Mouse (Mus musculus): ENCODE measurements around the gene Map3k15. TPM values are rescaled to one million over a fixed set of nuclear protein-coding genes. Genes with fewer than 3 reads are reported as not detected.
A peak's percentile ranks its signal among the peaks of the same experiment; 100 is the strongest.

Gene Map3k15
- polyA plus RNA-seq, 1 experiment from 2014 or later: 0.13 TPM

- no peak for ATAC-seq (ENCODE audit: extremely low read depth, insufficient number of reproducible peaks, low FRiP score, low TSS enrichment)
- no peak overlapping the region for H3K27ac ChIP-seq (replicated peaks)
- H3K4me3 ChIP-seq: peak overlapping the region; percentile 69
- peak overlapping the region; percentile 87 for H3K9ac ChIP-seq
- no peaks in the 10 kb centered on the region for H3K9me3 ChIP-seq
- H3K27me3 ChIP-seq (replicated peaks): no peaks in the 10 kb centered on the region
- 33% methylated on average over 6 of the region's 6 CpGs for WGBS
- H3K4me2 ChIP-seq: peak overlapping the region; percentile 74
- H3K36me3 ChIP-seq: peaks cover 17% of the 10 kb centered on the region
- H3K4me1 ChIP-seq: peaks cover 21% of the 10 kb centered on the region
Observed at GRCm38 (mm10) chrX:160135719-160136118, 147.5 kb downstream of the Map3k15 start.

GRCm38 (mm10) chrX:160136153-160136552 lies 147.9 kb downstream of the Map3k15 start:
- peak overlapping the region; percentile 69 for H3K4me3 ChIP-seq
- WGBS: 25% methylated on average over 5 of the region's 5 CpGs
- peak overlapping the region; percentile 87 for H3K9ac ChIP-seq
- no peak overlapping the region for H3K27ac ChIP-seq (replicated peaks)
- peaks cover 13% of the 10 kb centered on the region for H3K36me3 ChIP-seq
- ATAC-seq (ENCODE audit: extremely low read depth, insufficient number of reproducible peaks, low FRiP score, low TSS enrichment): no peak
- H3K27me3 ChIP-seq (replicated peaks): no peaks in the 10 kb centered on the region
- H3K4me1 ChIP-seq: peaks cover 21% of the 10 kb centered on the region
- H3K9me3 ChIP-seq: no peaks in the 10 kb centered on the region
- peak overlapping the region; percentile 74 for H3K4me2 ChIP-seq

GRCm38 (mm10) chrX:160137177-160137860 lies 149.1 kb downstream of the Map3k15 start:
- H3K4me2 ChIP-seq: peak overlapping the region; percentile 74
- 25% methylated on average over 18 of the region's 18 CpGs for WGBS
- peaks cover 4% of the 10 kb centered on the region; the same call in 1 of the 2 replicates for H3K36me3 ChIP-seq
- H3K4me3 ChIP-seq: peak overlapping the region; percentile 69
- no peaks in the 10 kb centered on the region for H3K9me3 ChIP-seq
- peak overlapping the region; percentile 97 for H3K27ac ChIP-seq (replicated peaks)
- peak overlapping the region; percentile 87 for H3K9ac ChIP-seq
- ATAC-seq (ENCODE audit: extremely low read depth, insufficient number of reproducible peaks, low FRiP score, low TSS enrichment): no peak
- no peaks in the 10 kb centered on the region for H3K27me3 ChIP-seq (replicated peaks)
- peaks cover 21% of the 10 kb centered on the region for H3K4me1 ChIP-seq

- ATAC-seq (ENCODE audit: extremely low read depth, insufficient number of reproducible peaks, low FRiP score, low TSS enrichment): peak; percentile 85
- 9% methylated on average over 53 of the region's 67 CpGs for WGBS
- peak within 1 kb of the TSS; percentile 97 for H3K27ac ChIP-seq (replicated peaks)
Observed at GRCm38 (mm10) chrX:160137861-160138717, 149.9 kb downstream of the Map3k15 start, which contains the start of gene Pdha1. TSS of gene Pdha1 (minus strand) at chrX:160138413.

GRCm38 (mm10) chrX:160146806-160147205 lies 158.6 kb downstream of the Map3k15 start:
- H3K36me3 ChIP-seq: no peaks in the 10 kb centered on the region
- no peak for ATAC-seq (ENCODE audit: extremely low read depth, insufficient number of reproducible peaks, low FRiP score, low TSS enrichment)
- 80% methylated on average over 4 of the region's 4 CpGs for WGBS
- H3K27ac ChIP-seq (replicated peaks): no peak overlapping the region
- H3K4me2 ChIP-seq: no peak overlapping the region
- no peaks in the 10 kb centered on the region for H3K27me3 ChIP-seq (replicated peaks)
- no peaks in the 10 kb centered on the region for H3K4me1 ChIP-seq
- no peaks in the 10 kb centered on the region for H3K9me3 ChIP-seq
- H3K4me3 ChIP-seq: no peak overlapping the region
- no peak overlapping the region for H3K9ac ChIP-seq

More at GRCm38 (mm10) chrX:160137861-160138717, 149.9 kb downstream of the Map3k15 start, which contains the start of gene Pdha1:
- Histone ChIP-seq H3K9me3 (no peaks in the 10 kb centered on the region), H3K27me3 (replicated peaks) (no peaks in the 10 kb centered on the region), H3K36me3 (no peaks in the 10 kb centered on the region), H3K4me1 (peaks cover 21% of the 10 kb centered on the region), H3K4me2 (peak within 1 kb of the TSS; percentile 74), H3K9ac (peak within 1 kb of the TSS; percentile 87), H3K4me3 (peak within 1 kb of the TSS; percentile 69)

- Histone ChIP-seq H3K4me3 (no peak overlapping the region), H3K36me3 (no peaks in the 10 kb centered on the region), H3K9me3 (no peaks in the 10 kb centered on the region), H3K27ac (replicated peaks) (no peak overlapping the region), H3K9ac (no peak overlapping the region), H3K4me1 (no peaks in the 10 kb centered on the region), H3K27me3 (replicated peaks) (no peaks in the 10 kb centered on the region), H3K4me2 (no peak overlapping the region)
- no peak for ATAC-seq (ENCODE audit: extremely low read depth, insufficient number of reproducible peaks, low FRiP score, low TSS enrichment)
- 73% methylated on average over 3 of the region's 3 CpGs for WGBS
Observed at GRCm38 (mm10) chrX:160147406-160147805, 159.2 kb downstream of the Map3k15 start.

GRCm38 (mm10) chrX:160148859-160149258 lies 160.6 kb downstream of the Map3k15 start:
- ATAC-seq (ENCODE audit: extremely low read depth, insufficient number of reproducible peaks, low FRiP score, low TSS enrichment): no peak
- H3K9ac ChIP-seq: no peak overlapping the region
- H3K27me3 ChIP-seq (replicated peaks): no peaks in the 10 kb centered on the region
- H3K27ac ChIP-seq (replicated peaks): no peak overlapping the region
- H3K9me3 ChIP-seq: no peaks in the 10 kb centered on the region
- H3K36me3 ChIP-seq: no peaks in the 10 kb centered on the region
- 75% methylated on average over 3 of the region's 3 CpGs for WGBS
- no peak overlapping the region for H3K4me2 ChIP-seq
- no peak overlapping the region for H3K4me3 ChIP-seq
- no peaks in the 10 kb centered on the region for H3K4me1 ChIP-seq

- Histone ChIP-seq H3K4me1 (no peaks in the 10 kb centered on the region), H3K27me3 (replicated peaks) (no peaks in the 10 kb centered on the region), H3K4me3 (no peak overlapping the region), H3K27ac (replicated peaks) (no peak overlapping the region), H3K4me2 (no peak overlapping the region), H3K9ac (no peak overlapping the region), H3K9me3 (no peaks in the 10 kb centered on the region), H3K36me3 (no peaks in the 10 kb centered on the region)
- no peak for ATAC-seq (ENCODE audit: extremely low read depth, insufficient number of reproducible peaks, low FRiP score, low TSS enrichment)
- WGBS: 49% methylated on average over 4 of the region's 4 CpGs
Observed at GRCm38 (mm10) chrX:160153147-160153815, 165.0 kb downstream of the Map3k15 start.

- Histone ChIP-seq H3K4me2 (no peak overlapping the region), H3K27me3 (replicated peaks) (no peaks in the 10 kb centered on the region), H3K4me3 (no peak overlapping the region), H3K36me3 (no peaks in the 10 kb centered on the region), H3K27ac (replicated peaks) (no peak overlapping the region), H3K9ac (no peak overlapping the region), H3K9me3 (no peaks in the 10 kb centered on the region), H3K4me1 (no peaks in the 10 kb centered on the region)
- 83% methylated on average over 3 of the region's 3 CpGs for WGBS
- no peak for ATAC-seq (ENCODE audit: extremely low read depth, insufficient number of reproducible peaks, low FRiP score, low TSS enrichment)
Observed at GRCm38 (mm10) chrX:160164259-160164658, 176.0 kb downstream of the Map3k15 start.

GRCm38 (mm10) chrX:160166246-160166985 lies 178.2 kb downstream of the Map3k15 start:
- no peak overlapping the region for H3K4me2 ChIP-seq
- H3K27ac ChIP-seq (replicated peaks): no peak overlapping the region
- H3K9me3 ChIP-seq: no peaks in the 10 kb centered on the region
- no peaks in the 10 kb centered on the region for H3K36me3 ChIP-seq
- no peak overlapping the region for H3K9ac ChIP-seq
- no peaks in the 10 kb centered on the region for H3K4me1 ChIP-seq
- ATAC-seq (ENCODE audit: extremely low read depth, insufficient number of reproducible peaks, low FRiP score, low TSS enrichment): no peak
- 40% methylated on average over 6 of the region's 6 CpGs for WGBS
- H3K4me3 ChIP-seq: no peak overlapping the region
- no peaks in the 10 kb centered on the region for H3K27me3 ChIP-seq (replicated peaks)
